ENCODE assay signal across 17 mouse cellular contexts in the genomic region with DNA sequence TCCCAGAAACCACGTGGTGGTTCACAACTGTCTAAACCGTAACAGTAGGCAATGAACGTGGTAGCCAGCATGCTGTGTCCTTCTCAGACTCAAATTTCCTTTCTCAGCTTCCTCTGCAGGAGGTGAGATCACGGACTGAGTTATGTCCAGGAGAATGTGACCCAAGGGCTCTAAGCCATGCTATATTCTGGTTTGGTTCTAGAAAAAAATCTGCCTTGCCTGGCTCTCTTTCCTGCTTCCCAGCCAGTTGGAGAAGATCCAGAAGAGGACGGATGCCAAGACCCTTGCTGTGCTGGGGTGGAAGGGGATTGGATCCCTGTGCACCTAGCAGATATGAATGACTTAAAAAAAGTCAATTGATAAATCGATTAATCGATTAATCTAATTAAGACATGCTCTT. TPM values are rescaled to one million over a fixed set of nuclear protein-coding genes. Genes with fewer than 3 reads are reported as not detected.
DNase-seq lines count a peak whose midpoint lies in the region; ATAC-seq and TF ChIP-seq lines count a peak whose summit lies in the region.
"Had no signal": no experiment of that assay in that cellular context is flagged by ENCODE, and none has a peak within 500 bp of the region (broad histone marks: within the 10 kb centered on the region; RNA-seq: fewer than 3 reads in every experiment).

No protein-coding gene starts in this region.

- no peak for DNase-seq in gastrocnemius, adult 2 months
- DNase-seq in gastrocnemius, postnatal 36 days, result no peak
- DNase-seq in left cerebral cortex, postnatal 4 days, result peak; percentile 34
- no peak for DNase-seq in left cerebral cortex, postnatal 36 days (ENCODE audit: low spot score in 2 of 2)
- DNase-seq in heart, postnatal 14 days, result peak; percentile 35 to 61
- peak; percentile 41 to 66 for DNase-seq in kidney, postnatal 36 days
- no peak for DNase-seq in frontal cortex, postnatal 10 days (ENCODE audit: low spot score in 2 of 2)
- DNase-seq in forebrain, embryonic 11.5 days (ENCODE audit: low spot score), result no peak
- DNase-seq: cerebellum, adult 11-12 months; retina, postnatal 1 day had no signal

- H3K4me2 ChIP-seq in forebrain, embryonic 11.5 days (ENCODE audit: low read depth, low read length, severe bottlenecking), result no peak overlapping the region
- H3K4me2 ChIP-seq: hindbrain, embryonic 13.5 days; midbrain, embryonic 15.5 days had no signal

- intact Hi-C loops in gastrocnemius, adult 2 months (cut with DNase I), result no loop called here
- intact Hi-C loops in gastrocnemius, postnatal 36 days (cut with DNase I), result no loop called here
- intact Hi-C loops in left cerebral cortex, postnatal 4 days (cut with DNase I), result no loop called here
- intact Hi-C loops in left cerebral cortex, postnatal 36 days (cut with DNase I), result no loop called here
- intact Hi-C loops in heart, postnatal 14 days (cut with DNase I), result no loop called here

- no peak for ATAC-seq in forebrain, embryonic 11.5 days (replicated peaks; ENCODE audit: low FRiP score)
- ATAC-seq: midbrain, embryonic 15.5 days; Patski had no signal

- H3K4me1 ChIP-seq in forebrain, embryonic 11.5 days (replicated peaks; ENCODE audit: control insufficient read depth, insufficient read depth, low read length), result 0 out of 2 replicates have a peak, but pooled peaks cover 3% of the 10 kb centered on the region
- H3K4me1 ChIP-seq: hindbrain, embryonic 13.5 days; midbrain, embryonic 15.5 days had no signal

- H3K36me3 ChIP-seq in forebrain, embryonic 11.5 days (ENCODE audit: control insufficient read depth, insufficient read depth, low read length), result no peaks in the 10 kb centered on the region
- H3K36me3 ChIP-seq: forebrain, embryonic 10.5 days; hindbrain, embryonic 13.5 days; midbrain, embryonic 15.5 days had no signal

- H3K4me3 ChIP-seq in gastrocnemius, adult 2 months, result no peak overlapping the region
- no peak overlapping the region for H3K4me3 ChIP-seq in forebrain, embryonic 11.5 days (ENCODE audit: low read depth, low read length)
- H3K4me3 ChIP-seq: forebrain, embryonic 10.5 days; hindbrain, embryonic 13.5 days; midbrain, embryonic 15.5 days had no signal

- TF ChIP-seq CTCF in gastrocnemius, adult 2 months (IDR thresholded peaks at IDR 0.05), result no peak

- WGBS in forebrain, embryonic 11.5 days, result 86% methylated on average over 7 of the region's 7 CpGs

- H3K27ac ChIP-seq in gastrocnemius, adult 2 months, result 0 out of 2 replicates have a peak overlapping the region, but pooled peaks have one; percentile 24
- no peak overlapping the region for H3K27ac ChIP-seq in forebrain, embryonic 11.5 days (ENCODE audit: low read depth, low read length)
- H3K27ac ChIP-seq: forebrain, embryonic 10.5 days; hindbrain, embryonic 13.5 days; kidney, postnatal 0 days; macrophage; midbrain, embryonic 15.5 days had no signal

- H3K9ac ChIP-seq in forebrain, embryonic 11.5 days (ENCODE audit: low read length), result no peak overlapping the region
- H3K9ac ChIP-seq: hindbrain, embryonic 13.5 days; midbrain, embryonic 15.5 days had no signal

- no peaks in the 10 kb centered on the region for H3K9me3 ChIP-seq in forebrain, embryonic 11.5 days (ENCODE audit: control insufficient read depth, low read length)
- H3K9me3 ChIP-seq: hindbrain, embryonic 13.5 days; midbrain, embryonic 15.5 days had no signal

- no peaks in the 10 kb centered on the region for H3K27me3 ChIP-seq in forebrain, embryonic 11.5 days (ENCODE audit: control insufficient read depth, insufficient read depth, low read length)
- H3K27me3 ChIP-seq: CH12.LX; hindbrain, embryonic 13.5 days; midbrain, embryonic 15.5 days; Patski had no signal

RNA-seq across cellular contexts. Expression of a gene that starts 10.4 kb away (rescaled TPM):
- under 1 TPM in 1 of 2 experiments, not detected in 1; 0.22 TPM for total RNA-seq in gastrocnemius, adult 2 months (2021)
- total RNA-seq in gastrocnemius, postnatal 36 days (2021), result not detected
- total RNA-seq in left cerebral cortex, postnatal 4 days (2021), result not detected
- total RNA-seq in left cerebral cortex, postnatal 36 days (2021), result under 1 TPM; 0.45 to 0.54 TPM
- total RNA-seq in heart, postnatal 14 days (2021), result under 1 TPM in 1 of 2 experiments, not detected in 1; 0.15 TPM
- 0.27 and 0.65 TPM in 2 replicates for polyA plus RNA-seq in forebrain, embryonic 11.5 days (2014; fragmentation: Nextera tagmentation; extraction: Ambion mirVana)
- polyA plus RNA-seq: Patski had no signal

RNA-seq across cellular contexts. Expression of a gene that starts 55.4 kb away (rescaled TPM):
- total RNA-seq in gastrocnemius, adult 2 months (2021), result not detected
- total RNA-seq in gastrocnemius, postnatal 36 days (2021), result not detected
- not detected for total RNA-seq in left cerebral cortex, postnatal 4 days (2021)
- not detected for total RNA-seq in left cerebral cortex, postnatal 36 days (2021)
- total RNA-seq in heart, postnatal 14 days (2021), result under 1 TPM; 0.45 to 0.80 TPM
- polyA plus RNA-seq in forebrain, embryonic 11.5 days (2014; fragmentation: Nextera tagmentation; extraction: Ambion mirVana), result 0.31 TPM in 1 of 2 replicates, not detected in the other
- polyA plus RNA-seq: hindbrain, embryonic 13.5 days; midbrain, embryonic 15.5 days had no signal

RNA-seq across cellular contexts. Expression of a gene that starts 58.5 kb away (rescaled TPM):
- 10 to 100 TPM; 30.4 to 36.8 TPM for total RNA-seq in gastrocnemius, adult 2 months (2021)
- 10 to 100 TPM; 32.0 to 41.9 TPM for total RNA-seq in gastrocnemius, postnatal 36 days (2021)
- total RNA-seq in left cerebral cortex, postnatal 4 days (2021), result 10 to 100 TPM; 66.1 to 80.1 TPM
- total RNA-seq in left cerebral cortex, postnatal 36 days (2021), result 10 to 100 TPM; 72.0 to 90.9 TPM
- total RNA-seq in heart, postnatal 14 days (2021), result 100 to 1,000 TPM; 125 to 129 TPM
- polyA plus RNA-seq in forebrain, embryonic 11.5 days (2014; fragmentation: Nextera tagmentation; extraction: Ambion mirVana), result 246 and 252 TPM in 2 replicates

Comparison
In these comparisons a context has a peak if more than half of its experiments do, and no peak if none do; other contexts are left out.
1. DNase-seq: peak in left cerebral cortex, postnatal 4 days (single experiment), heart, postnatal 14 days (2 of 2) and kidney, postnatal 36 days (2 of 2); none in gastrocnemius, adult 2 months (single experiment), gastrocnemius, postnatal 36 days (0 of 2), left cerebral cortex, postnatal 36 days (0 of 2), frontal cortex, postnatal 10 days (0 of 2) and forebrain, embryonic 11.5 days (single experiment).